Mouse (Mus musculus) A20 (cell line): ENCODE measurements around the gene Ntpcr.

Source experiments
- DNase-seq: peaks from one replicate; pipeline ENCODE4 v3.0.0-alpha.2; 2011; ENCODE audit warnings: low read depth, low spot score

Ntpcr gene

DNA sequence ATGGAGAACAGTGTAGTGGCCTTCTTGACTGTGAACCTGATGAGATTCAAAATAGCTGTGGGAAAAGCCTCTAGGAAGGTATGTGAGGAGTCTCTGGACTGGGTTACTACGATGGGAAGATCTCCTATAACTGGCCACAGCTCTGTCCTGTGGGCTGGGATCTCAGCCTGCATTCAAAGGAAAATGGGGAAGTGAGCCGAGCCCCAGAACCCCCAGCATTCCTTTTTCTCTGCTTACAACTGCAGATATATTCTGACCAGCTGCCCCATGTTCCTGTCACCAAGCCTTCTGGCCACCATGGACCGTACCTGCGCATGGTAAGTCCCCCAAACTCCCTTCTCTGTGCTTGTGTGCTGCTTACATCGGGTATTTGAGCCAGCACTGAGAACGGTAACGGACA, at the start of gene Ntpcr:
Ntpcr (plus strand) TSS at position 218 of the 400 bp plus-strand sequence.
- DNase-seq, result no peak

DNA sequence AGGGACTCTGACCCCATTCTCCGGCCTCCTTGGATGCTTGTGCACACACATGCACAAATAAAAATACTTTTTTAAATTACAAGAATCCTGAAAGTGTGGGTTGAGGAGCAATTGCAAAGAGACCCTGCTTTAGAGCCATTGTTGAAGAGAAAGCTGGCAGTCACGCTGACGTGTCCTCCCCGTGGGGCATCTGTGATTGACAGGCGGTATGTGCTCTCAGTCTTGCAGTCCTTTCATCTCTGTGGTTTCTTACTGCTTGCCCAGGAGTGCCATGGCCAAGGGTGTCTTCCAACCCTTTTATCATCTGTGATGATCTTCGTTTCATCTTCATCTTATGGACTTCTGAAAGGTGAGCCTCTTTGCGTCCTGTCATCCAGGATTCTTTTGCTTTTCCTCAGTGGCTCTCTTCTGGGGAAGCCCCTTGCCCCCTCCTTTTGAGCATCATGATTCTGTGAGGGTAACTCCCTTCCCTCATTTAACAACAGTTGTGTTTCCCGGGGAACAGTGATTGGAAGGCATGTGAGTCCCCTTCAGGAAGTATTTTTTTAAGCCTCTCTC, 48.8 kb upstream of the Ntpcr start:
- no peak for DNase-seq

DNA sequence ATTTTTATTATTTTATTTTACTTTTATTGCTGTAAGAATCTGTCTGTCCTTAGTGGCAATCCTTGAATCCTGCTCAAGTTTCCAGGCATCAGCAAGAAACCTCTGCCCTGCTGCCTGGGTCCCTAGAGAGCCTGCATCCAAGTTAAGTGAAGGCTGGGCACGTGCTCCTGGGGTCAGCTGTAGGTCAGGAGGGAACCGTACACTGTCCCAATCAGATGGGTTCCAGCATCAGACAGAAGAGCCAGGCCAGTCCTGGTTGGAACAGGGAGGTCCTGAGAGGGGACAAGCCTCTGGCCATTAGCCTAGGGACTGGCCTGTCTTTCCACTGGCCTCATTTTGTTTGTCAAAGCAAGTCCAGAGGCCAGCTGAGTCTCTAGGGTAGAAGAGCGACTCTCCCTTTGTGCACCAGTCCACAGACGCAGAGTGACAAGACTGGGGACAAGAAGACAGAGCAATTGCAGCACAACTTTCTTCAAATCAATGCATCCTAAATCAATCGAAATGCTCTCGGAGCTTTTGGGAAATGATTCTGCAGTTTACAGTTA, 44.5 kb upstream of the Ntpcr start:
- no peak for DNase-seq

DNA sequence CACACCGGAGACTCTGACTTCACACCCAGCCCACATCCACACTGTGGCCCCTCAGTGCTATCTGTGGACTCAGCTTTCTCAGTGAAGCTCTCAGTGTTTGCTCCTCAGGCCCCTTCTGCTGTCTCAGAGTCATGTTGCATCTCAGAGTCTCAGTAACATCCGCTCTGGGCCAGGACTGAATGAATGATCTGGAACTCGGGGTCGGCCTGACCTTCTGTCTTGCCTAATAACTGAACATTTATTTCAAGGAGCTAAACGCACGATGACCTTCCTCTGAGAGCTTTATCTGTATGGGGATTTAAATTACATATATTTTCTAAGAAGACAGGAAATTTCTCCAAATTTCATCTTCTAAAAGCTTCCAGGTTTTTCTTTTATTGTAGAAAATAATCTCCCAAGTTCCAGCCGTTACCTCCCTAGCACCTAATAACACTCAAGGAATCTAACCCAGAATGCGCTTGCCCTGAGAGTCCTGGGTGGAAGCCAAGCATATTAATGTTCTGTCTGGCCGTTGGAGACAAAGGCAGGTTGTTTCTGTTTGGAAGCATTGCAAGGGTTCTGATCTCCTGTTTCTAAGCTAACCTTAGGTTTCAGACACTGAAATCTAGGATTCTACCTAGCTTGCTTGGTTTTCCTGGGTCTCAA, 43.4 kb upstream of the Ntpcr start:
- DNase-seq, result no peak

DNA sequence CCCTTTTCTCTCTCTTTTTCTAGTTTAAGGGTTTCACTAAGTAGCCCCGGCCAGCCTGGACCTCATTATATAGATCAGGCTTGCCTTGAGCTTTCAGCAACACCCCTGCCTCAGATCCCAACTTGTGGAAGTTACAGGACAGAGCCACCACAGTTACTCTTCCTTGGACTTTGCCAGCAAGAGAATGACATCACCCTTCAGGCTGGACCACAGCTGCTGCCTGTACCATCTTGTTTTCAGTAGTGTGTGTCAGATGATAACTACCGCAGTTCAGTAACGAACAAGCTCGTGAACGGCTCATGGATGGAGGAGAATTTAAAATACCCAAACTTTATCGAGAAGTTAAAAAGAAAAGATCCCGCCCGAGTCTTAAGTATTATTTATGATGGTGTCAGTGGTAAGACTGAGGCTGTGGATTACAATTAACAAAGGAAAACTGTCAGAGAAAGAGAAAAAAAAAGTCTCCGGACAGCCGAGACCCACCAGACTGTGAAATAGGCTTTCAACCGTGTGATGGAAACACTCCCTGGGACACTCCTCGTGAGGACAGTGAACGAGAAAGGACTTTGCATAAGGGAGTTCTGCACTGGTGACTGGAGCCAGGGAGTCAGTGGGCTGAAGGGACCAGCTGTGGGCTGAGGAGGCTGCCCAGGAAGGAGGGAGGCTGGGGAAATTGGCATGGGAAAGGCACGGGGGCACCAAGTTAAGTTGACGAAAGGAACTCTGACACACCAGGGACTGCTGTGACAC, 39.4 kb upstream of the Ntpcr start:
- no peak for DNase-seq

DNA sequence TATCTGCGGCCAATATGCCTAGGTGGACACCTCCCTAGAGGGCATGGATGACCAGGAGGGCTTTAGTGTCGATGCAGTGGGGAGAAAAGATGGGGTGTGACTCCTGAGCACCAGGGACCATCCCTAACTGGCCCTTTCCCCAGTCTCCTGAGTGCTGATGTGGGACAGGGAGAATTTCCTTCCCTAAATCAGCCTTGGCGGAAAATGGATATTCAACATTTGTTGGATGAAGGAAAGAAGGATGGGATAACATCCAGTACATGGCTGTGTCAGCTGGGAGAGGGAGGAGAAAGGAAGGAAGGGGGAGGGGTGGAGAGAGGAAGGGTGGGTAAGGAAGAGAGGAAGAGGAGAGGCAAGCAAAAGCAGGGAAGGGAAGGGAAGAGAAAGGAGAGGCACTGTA, 38.8 kb upstream of the Ntpcr start:
- no peak for DNase-seq

DNA sequence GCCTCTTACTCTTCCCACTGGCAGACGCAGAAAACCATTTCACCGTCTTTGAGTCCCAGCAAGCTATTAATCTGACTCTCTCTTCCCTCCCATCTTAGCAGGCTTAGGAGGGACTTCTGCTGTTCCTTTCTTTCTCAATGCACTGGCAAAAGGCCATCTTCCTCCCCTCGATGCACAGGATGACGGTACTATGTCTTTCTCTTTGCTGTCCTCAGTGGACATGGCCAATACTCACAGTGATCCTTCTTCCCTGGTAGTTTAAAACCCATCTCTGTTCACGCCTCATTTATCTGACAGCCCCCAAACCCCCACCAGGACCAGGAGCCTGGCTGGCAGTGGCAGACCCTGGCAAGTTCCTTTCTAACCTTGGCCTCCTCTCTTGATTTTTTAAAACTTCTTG, 37.3 kb upstream of the Ntpcr start:
- no peak for DNase-seq

DNA sequence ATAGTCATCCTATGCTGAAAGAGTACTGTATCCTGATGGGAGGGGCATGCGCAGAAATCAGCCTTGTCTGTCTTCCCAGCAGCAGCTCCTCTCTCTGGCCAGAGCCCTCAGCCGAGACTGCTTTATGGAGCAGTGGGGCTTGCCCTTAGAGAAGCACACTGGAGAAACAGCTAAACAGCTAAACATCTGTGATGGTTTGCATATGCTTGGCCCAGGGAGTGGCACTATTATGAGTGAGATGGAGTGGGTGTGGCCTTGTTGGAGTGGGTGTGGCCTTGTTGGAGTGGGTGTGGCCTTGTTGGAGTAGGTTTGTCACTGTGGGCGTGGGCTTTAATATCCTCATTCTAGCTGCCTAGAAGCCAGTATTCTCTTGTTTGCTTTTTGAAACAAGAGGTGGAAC, 36.6 kb upstream of the Ntpcr start:
- peak; percentile 10 for DNase-seq

DNA sequence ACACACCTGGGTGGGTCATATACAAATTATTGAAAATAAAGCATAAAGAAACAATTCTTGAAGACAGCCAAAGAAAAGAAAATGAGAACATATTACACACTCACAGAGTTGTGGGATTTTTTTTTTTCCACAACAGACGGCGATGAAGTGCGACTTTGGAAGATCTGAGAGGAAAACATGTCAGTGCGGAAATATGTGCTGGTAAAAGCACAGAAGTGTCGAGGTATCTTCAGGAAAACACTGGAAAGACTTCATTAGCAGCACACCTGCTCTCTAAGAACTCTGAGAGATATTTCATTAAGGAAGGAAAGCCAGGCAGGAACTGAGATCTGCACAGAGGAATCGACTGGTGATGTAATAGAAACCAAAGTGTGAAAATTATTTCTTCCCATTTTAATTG, 33.8 kb upstream of the Ntpcr start:
- no peak for DNase-seq

DNA sequence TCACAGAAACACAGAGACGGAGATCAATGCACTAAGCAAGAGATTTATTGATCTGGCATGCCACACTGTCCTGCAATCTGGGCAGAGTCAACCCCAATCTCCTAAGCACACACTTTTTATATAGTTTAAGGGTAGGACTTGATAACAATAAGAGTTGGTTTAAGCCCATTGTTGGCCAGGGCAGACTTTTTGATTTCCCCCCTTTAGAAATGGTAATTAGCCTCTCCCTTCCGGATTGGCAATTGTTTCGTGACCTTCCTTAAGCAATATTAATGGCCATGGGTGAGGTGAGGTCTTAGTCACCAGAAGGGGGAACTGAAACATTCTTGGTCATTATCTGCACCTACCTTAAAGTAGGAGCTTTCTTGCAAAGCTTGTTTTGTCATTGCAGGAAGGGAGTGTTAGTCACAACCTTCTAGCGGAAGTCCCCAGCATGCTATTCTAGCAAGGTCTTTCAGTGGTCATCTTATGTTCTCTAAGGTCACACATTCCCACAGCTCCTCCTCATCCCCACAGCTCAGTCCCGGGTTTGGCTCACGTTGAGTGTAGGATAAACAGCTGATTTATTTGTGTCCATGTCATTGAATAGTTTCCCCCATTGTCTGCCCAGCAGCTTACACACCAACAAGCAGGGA, 30.3 kb upstream of the Ntpcr start:
- peak; percentile 54 for DNase-seq

DNA sequence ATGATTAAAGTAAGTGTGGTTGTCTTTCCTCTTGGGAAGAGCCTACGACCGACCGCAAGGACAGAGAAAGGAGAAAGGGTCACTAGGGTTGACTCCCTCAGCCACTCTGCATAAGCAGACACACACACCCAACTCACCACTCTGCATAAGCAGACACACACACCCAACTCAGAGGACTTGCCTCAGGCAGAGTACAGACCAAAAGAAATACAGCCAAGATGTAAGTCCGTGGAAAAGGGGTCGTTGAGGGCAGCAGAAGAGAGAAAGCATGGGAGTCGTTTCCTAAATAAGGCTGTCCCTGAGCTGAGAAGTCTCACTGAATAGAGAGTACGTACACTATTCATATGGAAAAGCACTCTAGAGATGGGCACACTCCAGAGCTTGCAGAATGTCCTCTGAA, 29.4 kb upstream of the Ntpcr start:
- DNase-seq, result no peak

DNA sequence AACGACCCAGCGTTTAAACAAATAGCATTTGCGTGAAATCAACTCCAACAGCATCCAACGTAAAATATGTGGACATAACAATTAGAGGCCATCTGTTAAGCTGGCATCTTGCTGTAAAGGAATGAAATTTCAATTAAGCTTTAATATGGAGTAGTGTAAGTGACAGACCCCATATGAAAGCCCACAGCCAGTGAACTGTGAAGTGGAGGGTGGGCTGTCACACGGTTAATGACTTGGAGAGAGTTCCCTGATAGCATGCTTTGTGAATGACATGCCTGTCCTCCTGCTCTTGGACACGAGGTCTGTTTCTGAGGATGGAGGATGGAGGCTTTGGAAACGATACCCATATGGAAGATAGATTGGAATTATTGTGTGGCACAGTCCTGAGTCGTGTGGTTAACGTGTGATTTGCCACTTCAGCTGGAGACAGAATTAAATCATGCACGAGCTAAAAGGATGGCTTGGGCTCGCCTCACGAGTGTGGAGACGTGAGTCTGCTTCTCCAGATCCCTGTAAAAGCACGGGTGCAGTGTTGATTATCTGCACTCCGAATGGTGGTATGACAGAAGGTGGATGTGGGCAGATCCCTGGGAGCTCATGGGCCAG, 26.8 kb upstream of the Ntpcr start:
- no peak for DNase-seq

DNA sequence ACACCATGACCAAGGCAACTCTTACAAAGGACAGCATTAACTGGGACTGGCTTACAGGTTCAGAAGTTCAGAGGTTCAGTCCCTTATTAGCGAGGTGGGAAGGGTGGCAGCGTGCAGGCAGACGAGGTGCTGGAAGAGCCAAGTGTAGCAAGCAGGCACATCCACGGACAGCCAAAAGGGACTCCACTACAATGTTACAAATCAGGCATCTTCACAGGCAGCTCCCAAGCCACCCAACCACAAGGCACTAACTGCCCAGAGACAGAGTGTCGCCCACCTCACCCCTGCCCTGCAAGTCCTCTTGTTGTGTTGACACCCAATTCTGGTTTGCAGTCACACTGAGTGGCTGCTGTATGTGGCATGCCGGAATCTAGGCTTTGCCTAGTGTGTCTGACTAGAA, 25.3 kb upstream of the Ntpcr start:
- no peak for DNase-seq

DNA sequence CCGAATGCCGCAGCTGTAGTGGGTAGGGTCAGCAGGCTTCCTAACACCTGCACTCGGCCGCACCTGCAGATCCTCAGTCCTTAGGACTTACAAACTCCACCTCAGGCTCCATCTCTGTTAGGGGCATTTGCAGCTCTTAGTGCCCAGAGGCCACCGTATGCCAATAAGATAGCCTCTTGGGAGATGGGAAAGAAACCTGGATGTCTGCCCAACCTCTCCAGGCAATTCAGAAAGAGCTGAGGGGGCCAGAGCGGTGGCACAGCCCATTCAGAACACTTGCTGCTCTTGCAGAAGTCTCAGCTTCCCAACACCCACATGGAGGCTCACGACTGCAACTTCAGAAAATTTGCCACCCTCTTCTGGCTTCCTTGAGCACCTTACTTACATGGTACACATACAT, 23.9 kb upstream of the Ntpcr start:
- DNase-seq, result no peak

DNA sequence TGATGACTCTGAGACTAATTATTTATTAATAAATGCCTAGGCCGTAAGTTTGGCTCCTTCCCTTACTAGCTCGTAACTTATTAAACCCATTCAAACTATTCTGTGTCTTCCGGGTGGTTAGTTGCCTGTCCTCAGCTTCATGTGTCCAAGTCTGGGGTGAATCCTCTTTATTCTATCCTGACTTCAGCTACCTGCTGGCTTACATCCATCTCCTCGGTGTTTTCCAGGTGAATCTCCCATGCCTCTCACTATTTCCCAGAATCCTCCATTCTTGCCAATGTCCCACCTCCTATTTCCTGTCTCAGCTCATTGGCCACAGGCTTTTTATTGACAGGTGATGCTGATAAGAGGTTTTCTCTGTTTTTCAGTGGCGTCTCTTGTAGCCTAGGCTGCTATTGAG, 20.6 kb upstream of the Ntpcr start:
- DNase-seq, result no peak

DNA sequence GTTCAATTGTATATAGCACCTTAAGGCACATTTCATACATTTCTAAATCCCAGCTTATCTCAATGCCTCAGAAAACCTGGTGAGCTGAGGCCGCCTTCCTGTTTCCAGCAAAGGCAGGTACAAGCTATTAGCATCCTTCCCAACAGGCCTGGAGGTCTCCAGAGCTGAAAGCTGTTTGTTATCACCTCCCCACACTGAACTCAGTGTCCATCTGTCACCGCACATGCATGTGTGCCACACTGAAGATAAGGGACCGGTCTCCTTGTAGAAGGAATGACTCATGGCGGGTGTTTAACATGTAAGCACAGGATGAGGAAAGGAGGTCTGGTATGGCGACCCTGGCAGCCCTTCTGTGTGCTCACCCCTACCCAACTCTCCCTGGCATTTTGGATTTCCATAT, 18.2 kb upstream of the Ntpcr start:
- DNase-seq, result no peak

DNA sequence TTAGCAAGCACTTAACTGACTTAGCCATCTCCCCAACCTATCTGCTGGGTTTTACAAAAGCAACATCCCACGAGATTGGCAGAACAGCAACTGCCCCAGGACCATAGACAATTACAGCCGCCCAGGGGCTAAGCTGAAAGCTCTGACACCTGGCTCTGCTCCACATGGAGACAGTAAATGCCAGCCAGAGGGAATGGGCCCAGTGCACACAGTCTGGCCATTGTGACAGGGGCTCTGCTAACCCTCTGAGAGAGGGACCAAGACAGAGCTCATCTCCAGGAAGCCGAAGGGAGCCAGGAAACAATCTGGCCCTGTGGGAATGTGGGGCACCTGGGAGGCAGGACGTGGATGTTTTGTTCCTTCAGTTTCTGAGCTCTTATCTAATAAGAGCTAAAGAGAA, 13.6 kb upstream of the Ntpcr start:
- DNase-seq, result no peak

DNA sequence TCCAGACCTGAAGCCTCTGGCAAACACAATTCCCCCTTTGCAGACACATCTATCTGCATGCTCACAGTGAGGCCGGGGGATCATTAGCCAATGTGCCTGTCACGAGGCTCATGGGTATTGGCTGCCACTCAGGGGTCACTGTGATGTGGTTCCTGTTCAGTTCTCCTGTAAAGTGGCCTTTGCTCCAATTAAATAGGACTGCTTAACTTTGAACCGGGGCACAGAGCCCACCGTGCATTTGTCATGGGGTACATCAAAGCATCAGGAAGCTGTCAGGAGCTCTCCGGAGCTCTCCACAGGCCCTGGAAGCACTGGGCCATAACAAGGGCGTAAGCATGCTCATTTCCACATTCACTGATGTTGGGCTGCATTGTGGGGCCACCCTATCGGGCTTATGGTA, 13.2 kb upstream of the Ntpcr start:
- no peak for DNase-seq

DNA sequence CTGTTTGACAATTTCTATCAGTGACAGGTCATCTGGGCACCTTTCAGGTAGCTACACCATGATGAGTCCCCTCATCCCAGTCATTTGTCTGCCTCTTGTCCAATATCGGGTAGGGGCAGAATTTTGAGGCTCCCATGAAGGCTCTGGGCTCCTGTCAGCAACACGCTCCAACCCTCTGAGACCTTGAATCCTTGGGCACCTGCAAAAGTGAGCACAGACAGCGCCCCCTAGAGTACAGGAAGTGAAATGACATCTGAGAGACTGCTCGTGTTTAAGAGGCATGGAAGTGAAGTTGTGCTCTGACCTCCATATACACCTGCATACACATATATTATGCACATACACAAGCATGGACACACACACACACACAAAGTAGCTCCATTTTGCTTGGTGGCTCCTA, 10.8 kb upstream of the Ntpcr start:
- DNase-seq, result peak; percentile 53

DNA sequence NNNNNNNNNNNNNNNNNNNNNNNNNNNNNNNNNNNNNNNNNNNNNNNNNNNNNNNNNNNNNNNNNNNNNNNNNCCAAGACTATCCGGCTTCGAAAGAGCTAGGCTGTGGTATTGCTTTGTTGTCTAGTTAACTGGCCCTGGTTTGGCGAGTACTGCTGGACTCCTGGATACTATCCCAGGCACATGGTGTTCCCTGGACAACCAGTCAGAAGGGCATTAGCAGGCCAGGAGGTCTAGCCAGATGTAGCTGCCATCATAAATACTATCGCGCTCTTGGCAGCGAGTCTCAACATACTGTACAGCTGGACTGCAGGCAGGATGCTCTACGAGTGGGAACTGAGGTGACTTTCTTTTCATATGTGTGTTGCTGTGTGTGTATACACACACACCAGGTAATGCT, 7.1 kb upstream of the Ntpcr start:
- no peak for DNase-seq

DNA sequence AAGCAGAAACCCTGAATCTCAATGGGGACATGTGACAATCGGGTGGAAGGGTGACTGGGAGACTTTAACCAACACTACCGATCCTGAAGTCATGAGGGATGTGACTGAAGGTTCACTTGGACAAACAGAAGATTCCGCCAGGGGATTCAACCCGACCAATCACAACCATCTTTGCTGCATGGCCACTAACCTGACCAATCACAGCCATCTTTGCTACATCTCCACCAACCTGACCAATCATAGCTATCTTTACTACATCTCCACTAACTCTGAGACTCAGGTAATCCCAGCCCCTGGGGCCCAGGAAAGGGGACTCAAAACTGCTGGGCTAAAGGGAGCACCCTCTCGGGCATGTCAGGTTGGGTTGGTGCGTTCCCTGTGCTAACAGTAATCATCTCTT, 6.3 kb upstream of the Ntpcr start:
- DNase-seq, result no peak
